Mouse (Mus musculus) embryo, embryonic 10 days (tissue): ENCODE measurements around the gene Cd101.
A peak's percentile ranks its signal among the peaks of the same experiment; 100 is the strongest.

ENCODE experiments used
- DNase-seq: peaks from one replicate; pipeline ENCODE4 v3.0.0-alpha.2; 2015; ENCODE audit warnings: low spot score

Cd101 gene

DNA sequence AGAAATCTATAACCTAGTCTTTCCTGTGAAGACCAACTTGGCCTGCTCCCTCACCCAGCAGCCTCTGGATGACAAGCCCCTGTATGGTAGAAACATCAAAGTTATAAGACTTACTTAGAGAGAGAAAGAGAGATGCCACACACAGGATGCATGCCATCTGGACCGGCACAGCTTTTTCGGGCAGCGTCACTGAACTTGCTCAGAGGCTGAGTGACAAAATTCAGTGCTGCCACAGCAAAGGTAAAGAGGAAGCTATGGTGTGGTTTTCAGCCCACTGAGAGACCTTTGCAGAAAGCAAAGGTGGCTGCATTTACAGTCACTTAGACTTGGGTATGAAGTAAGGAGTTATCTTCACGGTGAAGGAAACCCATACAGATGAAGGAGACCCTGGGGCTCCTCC lies at the start of gene Cd101:
Gene Cd101 (minus strand): TSS at position 218 of the 400 bp plus-strand sequence.
- DNase-seq = no peak

DNA sequence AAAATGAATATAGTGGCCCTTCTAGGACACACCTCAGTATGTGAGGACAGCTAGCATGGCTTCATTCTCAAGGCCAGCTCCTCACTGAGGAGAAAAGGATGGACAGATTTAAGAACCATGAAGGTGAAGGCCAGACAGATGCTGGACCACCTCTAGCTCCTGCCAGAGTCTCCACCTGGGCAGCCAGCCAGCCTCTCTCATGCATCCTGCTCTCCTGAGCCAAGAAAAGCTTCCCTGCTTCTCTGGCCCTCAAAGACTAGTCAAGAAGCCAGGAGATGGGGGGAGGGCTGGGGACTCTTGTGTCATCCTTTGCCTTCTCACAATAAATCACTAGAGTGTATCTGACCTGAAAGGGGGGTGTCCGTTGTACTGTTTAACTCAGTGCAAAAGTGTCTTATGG lies 49.0 kb upstream of the Cd101 start:
- DNase-seq = no peak

DNA sequence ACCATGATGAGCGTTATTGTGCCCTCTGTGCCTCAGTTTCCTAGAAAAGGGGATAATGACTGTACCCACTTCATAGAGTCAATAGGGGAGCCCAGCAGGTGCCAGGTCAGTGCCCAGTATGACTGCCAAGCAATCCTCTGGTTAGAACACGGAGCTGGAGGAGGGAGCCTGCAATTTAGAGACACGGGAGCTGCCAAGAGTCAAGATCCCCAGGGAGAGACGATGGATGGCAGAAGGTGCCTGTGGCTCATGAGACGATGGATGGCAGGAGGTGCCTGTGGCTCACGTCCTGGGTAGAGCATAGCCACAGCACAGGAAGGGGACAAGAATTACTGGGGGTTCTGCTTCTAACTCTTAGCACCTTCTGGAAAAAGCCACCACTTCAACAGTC lies 48.3 kb upstream of the Cd101 start:
- DNase-seq = no peak

DNA sequence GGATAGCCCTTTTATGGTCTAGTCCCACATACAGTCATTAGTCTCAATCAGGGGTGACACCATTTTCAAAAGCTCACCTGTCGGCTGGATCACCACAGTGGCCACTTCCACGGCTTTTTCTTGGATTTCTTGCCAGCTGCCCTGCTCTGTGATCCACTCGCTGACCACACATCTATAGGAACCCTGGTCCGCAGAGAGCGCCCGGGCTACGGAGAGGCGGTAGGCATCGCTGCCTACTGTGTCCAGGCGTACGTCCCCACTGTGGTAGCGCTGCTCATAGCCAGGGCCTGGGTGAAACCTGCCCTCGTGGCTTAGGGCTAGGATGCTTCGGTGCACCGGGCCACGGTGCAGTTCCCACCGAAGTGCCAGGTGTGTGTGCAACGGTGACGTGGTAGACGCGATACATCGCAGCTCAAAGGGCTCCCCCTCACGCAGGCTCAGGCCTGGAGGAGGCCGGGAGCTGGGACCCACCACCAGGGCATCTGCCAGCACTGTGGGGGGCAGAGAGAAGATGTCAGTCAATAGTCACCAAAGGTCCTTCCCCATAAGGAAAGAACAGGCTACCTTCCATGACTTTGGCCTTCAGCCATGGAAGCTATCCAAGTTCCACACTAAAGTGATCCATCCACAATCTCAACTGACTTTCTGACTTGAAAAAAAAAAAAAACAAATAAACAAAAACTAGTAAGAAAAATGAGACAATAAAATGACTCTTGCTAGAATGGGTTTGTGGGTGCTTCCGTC lies 47.8 kb upstream of the Cd101 start:
- no peak for DNase-seq

DNA sequence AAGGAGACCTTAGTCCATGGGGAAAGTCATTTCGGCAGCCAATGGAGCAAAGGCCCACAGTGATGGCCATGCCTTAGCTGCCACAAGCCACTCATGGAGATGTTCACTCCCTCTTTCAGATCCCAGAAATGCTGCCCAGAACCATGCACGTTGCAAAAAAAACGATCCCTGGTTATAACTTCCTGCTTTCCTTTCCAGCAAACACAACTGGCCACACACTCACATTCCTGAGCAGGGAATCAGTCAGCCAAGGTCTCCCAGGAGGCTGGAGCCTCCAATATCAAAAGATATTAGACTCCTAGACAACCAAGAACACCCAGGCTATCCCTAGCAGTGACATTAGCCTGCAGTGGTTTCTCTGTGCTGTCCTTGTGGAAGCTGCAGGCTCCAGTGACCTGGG lies 46.5 kb upstream of the Cd101 start:
- no peak for DNase-seq

DNA sequence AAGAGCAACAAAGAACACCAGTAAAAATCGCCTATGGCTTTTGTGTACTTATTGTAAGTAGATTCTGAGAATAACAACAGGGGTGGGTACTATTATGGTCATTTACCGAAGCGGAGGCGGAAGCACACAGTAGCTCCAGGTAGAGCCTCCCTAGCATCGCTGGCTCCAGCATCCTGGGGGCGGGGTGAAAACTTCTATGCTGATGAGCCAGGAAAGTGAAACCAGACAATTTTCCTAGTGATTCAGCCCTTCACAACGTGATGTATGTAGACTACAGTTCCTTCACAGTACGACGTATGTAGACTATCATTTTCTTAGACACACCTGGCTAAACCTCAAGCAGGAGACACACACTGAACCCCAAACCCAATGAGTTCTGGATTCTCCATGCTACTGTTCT lies 44.0 kb upstream of the Cd101 start:
- no peak for DNase-seq

GRCm38 (mm10) chr3:101072506-101073215 lies 43.3 kb upstream of the Cd101 start:
- no peak for DNase-seq

- no peak for DNase-seq
Observed at GRCm38 (mm10) chr3:101071576-101071975, 42.2 kb upstream of the Cd101 start.

DNA sequence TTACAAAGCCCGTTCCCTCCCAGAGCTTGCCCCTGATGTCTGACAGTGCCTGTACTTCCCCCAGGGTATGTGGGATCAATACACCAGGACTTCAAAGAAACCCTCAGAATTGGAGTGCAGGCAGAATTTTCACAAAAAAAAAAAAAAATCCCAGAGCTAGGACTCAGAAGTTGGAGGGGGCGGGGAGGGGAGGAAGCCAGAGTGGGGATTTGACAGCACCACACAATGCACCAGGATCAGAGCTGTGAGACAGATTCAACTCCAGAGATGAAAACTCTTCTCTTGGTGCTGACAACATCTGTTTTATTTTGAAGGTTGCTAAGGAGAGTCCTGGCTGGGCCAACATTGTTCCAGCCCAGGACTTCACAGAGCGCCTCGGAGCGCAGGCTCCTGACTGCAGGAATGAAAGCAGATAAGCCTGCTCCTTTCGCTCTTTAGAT lies 41.5 kb upstream of the Cd101 start:
- peak; percentile 31 for DNase-seq

DNA sequence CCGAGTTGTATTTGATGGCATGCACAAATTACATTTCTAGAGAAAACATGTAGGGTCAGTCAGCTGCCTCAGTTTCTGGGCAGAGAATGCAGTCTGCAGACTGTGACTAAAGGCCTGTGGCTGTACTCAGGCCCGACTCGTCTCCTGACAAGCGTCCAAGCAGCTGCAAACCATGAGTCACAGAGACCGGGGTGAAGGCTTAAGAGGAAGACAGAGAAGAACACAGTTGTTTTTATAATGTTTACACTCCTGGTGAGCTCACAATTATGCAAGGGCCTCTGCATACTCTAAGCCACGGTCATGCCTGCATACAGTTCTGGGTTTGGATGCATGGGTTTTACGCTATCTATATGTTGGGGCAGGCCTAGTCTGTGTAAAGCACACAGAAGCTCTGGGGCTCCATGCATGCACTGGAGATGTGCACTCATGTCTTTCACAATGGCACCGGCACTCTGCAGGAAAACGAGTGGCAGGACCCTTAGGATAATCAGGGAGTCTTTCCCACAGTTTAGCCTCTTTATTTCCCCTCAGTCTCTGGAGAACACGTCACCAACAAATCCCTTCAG lies 41.0 kb upstream of the Cd101 start:
- DNase-seq = no peak

DNA sequence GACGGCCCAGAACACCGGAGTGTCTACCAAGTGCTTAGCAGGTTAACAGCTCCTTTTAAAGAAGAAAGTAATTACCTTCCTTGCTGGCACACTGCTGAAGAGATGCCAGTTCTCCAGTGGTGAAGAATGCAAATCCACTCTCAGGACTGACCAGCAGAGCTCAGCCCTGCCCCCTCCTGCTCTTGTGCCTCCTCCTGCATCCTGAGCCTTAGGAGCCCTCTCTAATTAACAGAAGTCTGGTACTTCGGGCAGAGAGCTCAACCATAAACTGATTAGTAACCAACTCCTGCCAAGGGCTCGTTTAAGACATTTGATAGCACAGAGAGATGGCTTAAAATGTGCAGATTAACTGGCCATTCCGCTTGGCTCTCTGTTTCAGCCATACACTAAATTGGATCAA lies 39.3 kb upstream of the Cd101 start:
- DNase-seq = no peak

DNA sequence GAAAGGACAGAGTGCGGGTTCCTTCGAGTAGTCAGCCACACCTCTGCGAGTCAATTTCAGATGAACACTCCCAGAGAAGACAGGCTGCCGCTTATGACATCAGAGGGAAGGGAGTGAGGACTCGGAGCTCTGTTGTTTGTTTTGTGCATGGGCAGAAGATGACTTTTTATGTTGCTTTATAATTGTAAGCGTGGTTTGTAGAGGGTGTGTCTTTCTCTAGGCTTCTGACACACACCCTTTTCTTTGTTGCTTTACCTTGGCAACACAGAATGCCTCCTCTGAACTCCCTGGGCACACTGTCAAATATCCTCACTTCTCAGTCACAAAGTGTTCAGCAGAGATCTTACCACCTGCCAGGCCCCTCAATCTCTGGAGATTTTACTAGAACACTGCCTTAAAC lies 36.8 kb upstream of the Cd101 start:
- DNase-seq = no peak

DNA sequence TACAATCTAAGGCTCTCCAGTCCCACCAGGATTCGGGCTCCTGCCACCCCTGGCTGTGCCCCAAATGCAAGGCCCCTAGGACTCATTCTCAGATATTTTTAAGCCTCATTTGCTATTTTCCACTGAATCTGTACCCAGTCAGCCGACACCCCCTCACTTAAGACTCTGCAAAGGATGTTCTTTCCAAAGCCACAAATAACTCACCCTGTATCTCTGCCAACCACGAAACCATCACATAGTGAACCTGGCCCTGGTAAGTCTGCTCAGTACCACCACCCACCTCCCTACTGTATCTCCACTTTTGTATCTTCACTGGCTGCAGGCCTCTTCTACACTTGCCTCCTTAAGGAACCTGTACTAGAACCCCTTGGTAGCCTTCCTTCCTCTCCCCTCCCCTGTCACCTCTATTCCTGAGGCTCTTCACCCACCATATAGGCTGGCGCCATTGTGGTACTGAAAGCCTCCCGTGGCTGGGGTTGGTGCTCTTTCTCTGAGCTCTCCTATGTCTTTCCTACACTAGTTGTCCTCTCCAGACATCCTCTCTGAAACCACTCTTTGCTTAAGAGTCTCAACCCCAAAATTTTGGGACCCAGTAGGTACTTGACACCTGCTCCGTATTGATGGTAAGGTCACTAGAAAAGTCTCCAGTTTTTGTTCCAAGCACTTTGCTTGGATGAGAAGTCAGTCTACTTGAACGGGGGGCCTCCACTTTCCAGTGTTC lies 32.7 kb upstream of the Cd101 start:
- DNase-seq = no peak

- DNase-seq = no peak
Observed at GRCm38 (mm10) chr3:101059214-101059613, 29.9 kb upstream of the Cd101 start.

GRCm38 (mm10) chr3:101058203-101058602 lies 28.8 kb upstream of the Cd101 start:
- no peak for DNase-seq

DNA sequence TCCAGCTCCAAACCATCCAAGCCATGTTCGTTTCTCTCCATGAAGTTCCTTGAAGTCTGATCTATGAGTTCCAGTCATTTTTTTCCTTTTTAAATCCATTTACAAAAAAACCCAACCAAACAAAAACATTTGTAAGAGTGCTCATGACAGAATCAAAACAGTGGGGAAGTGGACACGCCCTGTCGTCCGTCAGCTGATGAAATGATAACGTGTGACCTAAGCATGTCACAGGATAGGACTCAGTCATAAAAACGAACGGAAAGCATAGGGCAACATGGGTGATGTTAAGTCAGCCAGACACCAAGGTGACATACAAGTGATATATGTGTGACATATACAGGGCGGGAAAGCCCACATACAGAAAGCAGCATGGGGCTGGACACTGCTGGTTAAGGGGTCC lies 25.9 kb upstream of the Cd101 start:
- no peak for DNase-seq

- no peak for DNase-seq
Observed at GRCm38 (mm10) chr3:101051601-101052000, 22.2 kb upstream of the Cd101 start.

DNA sequence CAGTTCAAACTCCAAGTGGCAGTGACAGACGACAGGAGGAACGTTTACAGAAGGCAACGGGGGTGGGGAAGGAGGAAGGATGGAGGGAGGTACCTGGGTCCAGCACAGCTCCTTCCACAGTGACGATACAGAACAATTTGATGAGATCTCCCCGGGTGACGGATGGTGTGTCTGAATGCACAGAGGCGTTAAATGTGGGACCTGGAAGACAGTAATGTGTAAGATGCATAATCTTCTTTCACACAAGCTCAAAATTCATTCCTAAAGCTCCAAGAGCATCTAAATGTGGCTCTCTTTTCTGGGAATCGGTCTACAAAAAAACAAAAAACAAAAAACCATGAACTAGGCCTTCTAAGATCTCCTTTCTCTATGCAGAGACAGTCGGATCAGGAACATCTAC lies 20.6 kb upstream of the Cd101 start:
- no peak for DNase-seq

GRCm38 (mm10) chr3:101048781-101049180 lies 19.4 kb upstream of the Cd101 start:
- no peak for DNase-seq

- no peak for DNase-seq
Observed at GRCm38 (mm10) chr3:101047586-101048275, 18.4 kb upstream of the Cd101 start.

GRCm38 (mm10) chr3:101045431-101045830 lies 16.1 kb upstream of the Cd101 start:
- DNase-seq = no peak

DNA sequence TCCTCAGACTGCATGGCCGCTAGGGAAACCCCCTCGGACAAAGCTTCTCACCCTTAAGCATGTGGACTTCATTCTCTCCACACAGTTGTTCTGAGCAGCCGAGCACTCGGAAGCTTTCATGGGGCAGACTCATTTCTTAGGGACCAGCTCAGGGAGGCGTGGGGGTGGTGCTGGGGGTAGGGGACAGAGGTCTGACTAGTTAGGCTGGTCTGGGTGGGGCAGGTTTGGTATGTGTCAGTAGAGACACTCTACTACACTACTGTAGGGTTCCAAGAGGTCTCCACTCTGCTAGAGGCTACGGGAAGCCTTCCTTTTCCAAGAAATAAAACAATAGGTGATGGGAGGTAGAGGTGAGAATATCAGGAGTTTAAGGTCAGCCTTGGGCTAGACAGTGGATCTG lies 15.3 kb upstream of the Cd101 start:
- no peak for DNase-seq
